Mouse (Mus musculus) frontal cortex, postnatal 10 days (tissue): ENCODE measurements around the gene Ndp.

ENCODE experiments used
- DNase-seq, 2 experiments: peaks; one replicate each; pipeline ENCODE4 v3.0.0; 2022; ENCODE audit warnings: low spot score in 2 of 2, mixed read lengths in 1 of 2

Gene Ndp

GRCm38 (mm10) chrX:16911241-16911873, at the start of gene Ndp:
Gene Ndp (minus strand): TSS chrX:16911774.
- no peak for DNase-seq

GRCm38 (mm10) chrX:16954767-16955166, 43.2 kb upstream of the Ndp start:
- DNase-seq: no peak

- no peak for DNase-seq
Observed at GRCm38 (mm10) chrX:16918006-16918405, 6.4 kb upstream of the Ndp start.

- no peak for DNase-seq
Observed at GRCm38 (mm10) chrX:16913118-16913517, 1.5 kb upstream of the Ndp start.

GRCm38 (mm10) chrX:16911911-16912310, 337 bp upstream of the Ndp start:
- no peak for DNase-seq

GRCm38 (mm10) chrX:16910211-16911095, 1.1 kb downstream of the Ndp start:
- no peak for DNase-seq

- DNase-seq: no peak
Observed at GRCm38 (mm10) chrX:16908652-16909051, 2.9 kb downstream of the Ndp start.

GRCm38 (mm10) chrX:16907554-16907953, 4.0 kb downstream of the Ndp start:
- no peak for DNase-seq

- DNase-seq: no peak
Observed at GRCm38 (mm10) chrX:16894377-16895175, 17.0 kb downstream of the Ndp start.

- no peak for DNase-seq
Observed at GRCm38 (mm10) chrX:16867640-16868314, 43.8 kb downstream of the Ndp start.

- no peak for DNase-seq
Observed at GRCm38 (mm10) chrX:16860244-16860643, 51.3 kb downstream of the Ndp start.

- DNase-seq: no peak
Observed at GRCm38 (mm10) chrX:16846034-16846433, 65.5 kb downstream of the Ndp start.

GRCm38 (mm10) chrX:16841443-16841842, 70.1 kb downstream of the Ndp start:
- no peak for DNase-seq

GRCm38 (mm10) chrX:16837293-16837692, 74.3 kb downstream of the Ndp start:
- DNase-seq: no peak

GRCm38 (mm10) chrX:16836488-16837082, 75.0 kb downstream of the Ndp start:
- DNase-seq: no peak
